Mouse (Mus musculus) neural tube, embryonic 14.5 days (tissue): ENCODE results near the gene Dnaja2. TPM values are rescaled to one million over a fixed set of nuclear protein-coding genes. Genes with fewer than 3 reads are reported as not detected.

Source experiments
- ATAC-seq: fragments of 200-750 bp; cut with Nextera tagmentation; 2 replicates; pipeline ENCODE4 v1.8.0; 2017; ENCODE audit warnings: low read depth, mild to moderate bottlenecking, moderate TSS enrichment, moderate library complexity
- H3K27ac ChIP-seq: fragments of 300-500 bp; sonication (generic); 2 replicates; pipeline ENCODE4 v1.5.1; 2014; ENCODE audit warnings: low read depth, mild to moderate bottlenecking, control low read depth, low read length, moderate library complexity, mixed read lengths
- H3K27me3 ChIP-seq: fragments of 300-500 bp; sonication (generic); 2 replicates; pipeline ENCODE4 v1.6.1; 2014; ENCODE audit warnings: low read length; ENCODE audit not compliant: control insufficient read depth, insufficient read depth
- H3K36me3 ChIP-seq: fragments of 300-500 bp; sonication (generic); 2 replicates; pipeline ENCODE4 v1.6.1; 2014; ENCODE audit warnings: low read length, mixed read lengths; ENCODE audit not compliant: control insufficient read depth, insufficient read depth
- H3K4me1 ChIP-seq: fragments of 300-500 bp; sonication (generic); 2 replicates; pipeline ENCODE4 v1.6.1; 2014; ENCODE audit warnings: low read length; ENCODE audit not compliant: control insufficient read depth, insufficient read depth
- H3K4me2 ChIP-seq: fragments of 300-500 bp; sonication (generic); 2 replicates; pipeline ENCODE4 v1.6.1; 2014; ENCODE audit warnings: mild to moderate bottlenecking, low read depth, low read length, control low read depth
- H3K4me3 ChIP-seq: fragments of 300-500 bp; sonication (generic); 2 replicates; pipeline ENCODE4 v1.5.1; 2014; ENCODE audit warnings: low read depth, low read length, control low read depth, mixed read lengths
- H3K9ac ChIP-seq: fragments of 300-500 bp; sonication (generic); replicated peaks from 2 replicates; pipeline ENCODE4 v1.6.1; 2014; ENCODE audit warnings: low read depth, mild to moderate bottlenecking, control low read depth, low read length, mixed read lengths
- H3K9me3 ChIP-seq: fragments of 300-500 bp; sonication (generic); 2 replicates; pipeline ENCODE4 v1.6.1; 2016; ENCODE audit warnings: low read length; ENCODE audit not compliant: control insufficient read depth
- WGBS: fragments of 180-500 bp; shearing (Covaris S2); extraction: QIAGEN DNeasy Blood & Tissue Kit; methylation state at CpG from one replicate; pipeline ENCODE4 v1.1.7; 2014; 5-methylcytosine and 5-hydroxymethylcytosine counted together
- polyA plus RNA-seq: library from polyadenylated mRNA; unstranded; fragments of >200 nt; fragmentation: Nextera tagmentation; extraction: Ambion mirVana; gene quantifications from 2 replicates; pipeline ENCODE4 v1.2.1, GENCODE M21; 2014

The Dnaja2 gene
- polyA plus RNA-seq, 1 experiment from 2014 or later = 167 TPM

DNA sequence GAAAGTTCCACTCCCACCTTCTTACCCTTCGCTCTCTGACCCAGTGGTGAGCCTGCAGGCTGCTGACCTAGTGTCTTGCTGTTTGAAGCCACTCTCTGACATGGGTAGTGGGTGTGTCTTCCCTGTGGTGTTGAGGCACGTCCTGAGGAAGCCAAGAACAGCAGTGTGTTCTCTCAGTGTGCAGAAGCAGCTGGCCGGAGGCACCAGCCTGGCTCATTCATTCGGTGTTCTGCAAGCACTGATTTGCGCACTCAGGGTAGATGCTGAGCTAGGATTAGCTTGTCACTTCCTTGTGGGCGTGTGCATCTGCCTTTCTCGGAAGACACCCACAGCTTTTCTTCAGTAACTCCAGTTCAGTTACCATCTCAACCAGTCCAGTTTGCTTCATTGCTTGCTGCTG, 39.8 kb downstream of the Dnaja2 start:
- H3K4me2 ChIP-seq = no peak overlapping the region
- H3K4me3 ChIP-seq = no peak overlapping the region
- H3K9me3 ChIP-seq = no peaks in the 10 kb centered on the region
- H3K36me3 ChIP-seq = peaks cover 72% of the 10 kb centered on the region
- no peak overlapping the region for H3K27ac ChIP-seq
- H3K27me3 ChIP-seq = no peaks in the 10 kb centered on the region
- no peak overlapping the region for H3K9ac ChIP-seq
- no peaks in the 10 kb centered on the region for H3K4me1 ChIP-seq
- 76% methylated on average over 7 of the region's 7 CpGs for WGBS
- ATAC-seq = no peak

DNA sequence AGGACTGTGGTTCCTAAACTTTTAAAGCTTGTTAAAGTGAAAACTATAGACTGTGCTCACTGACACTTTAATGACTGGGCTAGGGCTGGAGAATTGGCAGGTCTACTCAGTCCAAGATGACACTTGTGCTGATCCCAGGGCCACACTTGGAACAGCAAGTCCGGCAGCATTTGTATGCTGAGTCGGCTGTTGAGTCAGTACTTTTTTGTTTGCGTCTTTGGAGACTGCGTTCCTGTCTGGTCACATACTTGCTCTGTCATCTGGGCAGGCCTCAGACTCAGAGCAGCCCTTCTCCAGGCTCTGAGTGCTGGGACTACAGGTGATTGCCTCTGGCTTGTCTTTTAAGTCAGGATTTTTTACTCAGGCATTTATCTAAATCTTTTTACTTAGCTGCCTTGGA, 41.9 kb downstream of the Dnaja2 start:
- Histone ChIP-seq H3K27ac (peak overlapping the region; percentile 46; the same call in 1 of the 2 replicates), H3K27me3 (no peaks in the 10 kb centered on the region), H3K4me2 (no peak overlapping the region), H3K9me3 (no peaks in the 10 kb centered on the region), H3K9ac (no peak overlapping the region), H3K4me3 (no peak overlapping the region), H3K36me3 (peaks cover 67% of the 10 kb centered on the region), H3K4me1 (no peaks in the 10 kb centered on the region)
- ATAC-seq = no peak; the same call in 1 of the 2 replicates
- 69% methylated on average over 4 of the region's 4 CpGs for WGBS

DNA sequence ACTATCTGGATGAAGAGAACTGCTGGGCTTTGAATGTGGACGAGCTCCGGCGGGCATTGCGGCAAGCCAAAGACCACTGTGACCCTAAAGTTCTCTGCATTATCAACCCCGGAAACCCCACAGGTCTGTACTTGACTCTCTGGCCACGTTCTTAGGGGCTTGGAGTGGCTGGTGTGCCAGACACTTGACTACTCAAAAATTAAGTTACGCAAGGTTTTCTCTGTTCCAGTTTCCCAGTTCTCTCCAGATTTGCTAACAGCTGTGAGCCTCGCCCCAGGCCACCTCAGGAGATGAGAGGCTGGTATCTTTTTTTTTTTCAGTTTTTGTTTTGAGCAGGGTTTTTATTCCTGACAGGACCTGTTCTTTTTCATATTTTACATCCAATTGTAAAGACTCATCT, 42.9 kb downstream of the Dnaja2 start:
- Histone ChIP-seq H3K27me3 (no peaks in the 10 kb centered on the region), H3K36me3 (peaks cover 67% of the 10 kb centered on the region), H3K27ac (no peak overlapping the region), H3K4me3 (no peak overlapping the region), H3K9me3 (no peaks in the 10 kb centered on the region), H3K4me2 (no peak overlapping the region), H3K9ac (no peak overlapping the region), H3K4me1 (no peaks in the 10 kb centered on the region)
- no peak for ATAC-seq
- WGBS = 93% methylated on average over 8 of the region's 8 CpGs

DNA sequence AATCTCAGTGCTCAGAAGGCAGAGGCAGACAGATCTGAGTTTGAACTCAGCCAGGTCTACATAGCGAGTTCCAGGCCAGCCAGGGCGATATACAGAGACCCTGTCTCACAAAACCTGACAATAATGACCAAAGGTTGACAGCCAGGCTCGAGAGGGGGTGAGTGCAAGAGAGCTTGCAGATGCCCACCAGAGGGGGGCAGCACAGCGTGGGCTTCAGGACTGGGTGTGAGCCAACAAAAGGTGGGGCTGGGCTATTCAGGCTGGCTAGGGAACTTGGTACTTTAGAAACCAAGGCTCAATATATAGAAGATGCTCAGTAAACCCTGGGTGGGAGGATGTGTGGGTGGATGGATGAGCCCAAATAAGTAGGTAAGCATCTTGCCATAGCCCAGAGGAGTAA, 46.5 kb downstream of the Dnaja2 start:
- peaks cover 54% of the 10 kb centered on the region for H3K36me3 ChIP-seq
- no peaks in the 10 kb centered on the region for H3K27me3 ChIP-seq
- no peak overlapping the region for H3K9ac ChIP-seq
- no peak overlapping the region for H3K4me2 ChIP-seq
- no peak overlapping the region for H3K4me3 ChIP-seq
- no peaks in the 10 kb centered on the region for H3K4me1 ChIP-seq
- WGBS = 85% methylated on average over 4 of the region's 4 CpGs
- no peaks in the 10 kb centered on the region for H3K9me3 ChIP-seq
- no peak overlapping the region for H3K27ac ChIP-seq
- no peak for ATAC-seq

DNA sequence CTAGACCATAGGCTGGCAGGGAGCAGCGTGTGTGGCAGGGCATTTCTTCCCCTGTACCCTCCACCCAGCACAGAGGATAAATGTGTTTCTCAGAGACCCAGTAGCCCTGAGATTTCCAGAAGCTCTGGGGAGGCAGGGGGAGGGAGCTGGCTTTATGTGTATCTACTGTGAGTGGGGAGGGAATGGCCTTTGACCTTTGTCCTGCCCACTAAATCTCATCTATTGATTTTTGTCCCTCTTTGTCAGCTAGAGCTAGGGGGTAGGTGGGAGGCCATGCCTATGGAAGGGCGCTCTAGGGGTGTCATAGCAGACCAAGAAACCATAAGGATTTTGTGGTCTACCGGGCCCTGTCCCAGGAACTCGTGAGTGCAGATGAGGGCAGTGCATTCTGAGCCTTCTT, 48.5 kb downstream of the Dnaja2 start:
- Histone ChIP-seq H3K27me3 (no peaks in the 10 kb centered on the region), H3K4me2 (no peak overlapping the region), H3K4me1 (peaks cover 1% of the 10 kb centered on the region; the same call in 1 of the 2 replicates), H3K27ac (no peak overlapping the region), H3K4me3 (no peak overlapping the region), H3K36me3 (peaks cover 41% of the 10 kb centered on the region), H3K9me3 (no peaks in the 10 kb centered on the region), H3K9ac (no peak overlapping the region)
- ATAC-seq = no peak
- 73% methylated on average over 4 of the region's 4 CpGs for WGBS

DNA sequence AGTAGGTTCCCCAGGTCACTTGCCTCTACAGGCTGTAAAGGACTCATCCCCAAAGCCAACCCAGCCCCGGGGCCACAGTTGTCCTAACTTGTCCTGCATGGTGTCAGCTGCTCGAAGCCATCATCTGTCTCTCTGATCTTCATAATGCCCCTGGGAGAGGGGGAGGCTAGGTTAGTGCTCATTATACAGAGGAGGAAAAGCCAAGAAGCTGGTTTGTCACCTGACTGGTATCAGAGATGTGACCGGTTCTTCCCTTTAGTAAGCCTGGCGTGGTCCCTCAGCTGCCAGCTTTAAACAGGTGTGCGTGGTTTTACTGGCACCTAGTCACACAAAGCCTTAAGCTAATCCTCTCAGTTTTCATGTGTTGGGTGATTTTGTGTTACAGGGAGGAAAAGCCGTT, 50.4 kb downstream of the Dnaja2 start:
- Histone ChIP-seq H3K36me3 (peaks cover 32% of the 10 kb centered on the region), H3K4me2 (no peak overlapping the region), H3K27ac (no peak overlapping the region), H3K9me3 (no peaks in the 10 kb centered on the region), H3K4me1 (peaks cover 6% of the 10 kb centered on the region; the same call in 1 of the 2 replicates), H3K27me3 (no peaks in the 10 kb centered on the region), H3K9ac (no peak overlapping the region), H3K4me3 (no peak overlapping the region)
- ATAC-seq = no peak
- 95% methylated on average over 6 of the region's 6 CpGs for WGBS

DNA sequence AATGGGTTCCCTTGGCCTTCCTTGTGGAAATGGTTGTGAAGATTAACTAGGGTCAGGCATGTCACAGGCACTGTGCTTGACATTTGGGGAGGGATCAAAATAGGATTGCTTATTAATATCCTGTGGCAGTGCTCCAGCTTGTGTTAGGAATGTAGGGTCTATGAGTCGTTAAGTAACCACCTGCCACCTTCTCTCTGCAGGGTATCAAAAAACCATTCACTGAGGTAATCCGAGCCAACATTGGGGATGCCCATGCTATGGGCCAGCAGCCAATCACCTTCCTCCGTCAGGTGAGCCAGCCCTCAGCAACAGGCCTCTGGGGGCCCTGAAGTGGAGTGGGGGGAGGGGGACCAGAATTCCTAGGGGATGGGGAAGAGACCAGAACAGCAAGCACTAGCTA, 52.1 kb downstream of the Dnaja2 start:
- Histone ChIP-seq H3K27ac (no peak overlapping the region), H3K4me3 (no peak overlapping the region), H3K9ac (no peak overlapping the region), H3K27me3 (no peaks in the 10 kb centered on the region), H3K4me2 (no peak overlapping the region), H3K4me1 (peaks cover 6% of the 10 kb centered on the region; the same call in 1 of the 2 replicates), H3K9me3 (no peaks in the 10 kb centered on the region), H3K36me3 (peaks cover 25% of the 10 kb centered on the region)
- 61% methylated on average over 3 of the region's 3 CpGs for WGBS
- ATAC-seq = no peak

DNA sequence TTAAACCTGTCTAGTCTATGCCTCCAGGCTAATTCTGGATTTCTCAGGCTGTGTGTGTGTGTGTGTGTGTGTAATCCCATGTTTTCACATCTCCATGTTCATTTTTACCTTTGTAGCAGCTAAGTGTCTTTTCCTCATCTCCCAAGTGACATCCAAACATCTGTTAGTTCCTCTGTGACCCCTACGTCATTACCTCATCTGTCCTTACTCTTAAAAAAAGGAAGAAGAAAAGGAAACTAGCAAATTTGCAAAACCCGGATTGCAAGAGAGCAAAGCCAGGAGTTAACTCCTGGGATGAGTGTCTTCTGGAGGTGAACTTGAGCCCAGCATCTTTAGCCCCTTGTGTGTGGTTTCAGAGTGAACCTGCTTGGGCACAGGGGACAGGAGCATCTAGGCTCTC, 52.8 kb downstream of the Dnaja2 start:
- Histone ChIP-seq H3K4me1 (peaks cover 6% of the 10 kb centered on the region; the same call in 1 of the 2 replicates), H3K36me3 (peaks cover 18% of the 10 kb centered on the region), H3K27me3 (no peaks in the 10 kb centered on the region), H3K9ac (no peak overlapping the region), H3K27ac (no peak overlapping the region), H3K4me2 (no peak overlapping the region), H3K9me3 (no peaks in the 10 kb centered on the region), H3K4me3 (no peak overlapping the region)
- ATAC-seq = no peak
- WGBS = 72% methylated on average over 2 of the region's 2 CpGs

DNA sequence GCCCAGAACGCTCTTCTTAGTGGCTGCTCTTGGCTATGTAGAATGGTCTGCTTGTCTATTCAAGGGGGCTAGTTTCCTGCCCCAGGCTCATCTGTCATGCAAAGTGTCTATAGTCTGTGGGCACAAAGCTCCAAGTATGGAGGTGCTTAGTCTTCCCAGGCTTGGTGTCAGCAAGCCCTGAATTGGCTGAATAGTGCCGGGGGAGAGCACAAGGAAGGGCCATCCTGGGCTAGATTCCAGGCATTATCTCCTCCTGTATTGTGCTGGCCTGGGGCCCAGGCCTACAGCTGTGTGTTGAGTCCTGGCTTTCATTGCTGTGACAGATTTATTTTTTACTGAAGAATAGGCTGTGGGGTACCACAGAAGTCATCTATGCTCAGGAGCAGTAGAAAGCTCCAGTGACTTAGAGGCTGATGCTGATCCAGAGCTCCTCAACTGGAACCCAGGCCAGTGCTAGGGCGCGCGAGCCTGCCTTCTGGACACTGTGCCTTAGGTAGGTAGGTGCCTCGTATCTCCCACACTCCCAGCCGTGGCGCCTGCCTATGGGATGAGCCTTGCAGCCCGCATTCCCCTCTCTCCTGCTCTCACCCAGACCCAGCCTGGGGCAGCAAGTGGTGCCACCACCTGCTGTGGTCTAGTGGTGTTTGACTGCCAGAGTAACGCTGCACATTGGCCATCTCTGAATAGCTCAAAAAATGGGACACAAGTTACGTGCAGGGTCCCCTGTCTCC, 54.0 kb downstream of the Dnaja2 start:
- no peak overlapping the region for H3K4me2 ChIP-seq
- peak; percentile 93 for ATAC-seq
- peaks cover 6% of the 10 kb centered on the region; the same call in 1 of the 2 replicates for H3K4me1 ChIP-seq
- no peak overlapping the region for H3K4me3 ChIP-seq
- H3K27ac ChIP-seq = peak overlapping the region; percentile 75
- no peaks in the 10 kb centered on the region for H3K9me3 ChIP-seq
- no peaks in the 10 kb centered on the region for H3K27me3 ChIP-seq
- H3K36me3 ChIP-seq = peaks cover 13% of the 10 kb centered on the region
- no peak overlapping the region for H3K9ac ChIP-seq
- WGBS = 41% methylated on average over 11 of the region's 11 CpGs
